In genomic region chr14:55438193-55438784, GRCm38 (mm10) we compare ENCODE assay signal across 8 mouse cellular contexts. TPM values are rescaled to one million over a fixed set of nuclear protein-coding genes. Genes with fewer than 3 reads are reported as not detected.
DNase-seq lines count a peak whose midpoint lies in the region; ATAC-seq lines count a peak whose summit lies in the region.

No protein-coding gene starts in this region.

- WGBS in forebrain, embryonic 14.5 days = 37% methylated on average over 6 of the region's 6 CpGs
- 39% methylated on average over 6 of the region's 6 CpGs for WGBS in forebrain, embryonic 12.5 days

- DNase-seq in forebrain, embryonic 14.5 days (ENCODE audit: low spot score) = peak; percentile 27
- DNase-seq in MEL-GATA-1-ER (ENCODE audit: extremely low read depth, low read depth) = peak; percentile 17
- peak; percentile 73 to 77 for DNase-seq in cerebellum, adult 18-20 months
- DNase-seq in gastrocnemius, postnatal 10 days = peak; percentile 68
- DNase-seq in layer of hippocampus, adult 9-11 months = peak; percentile 12
- peak; percentile 48 to 75 for DNase-seq in lung, postnatal 4 days
- DNase-seq in spleen, postnatal 4 days (ENCODE audit: low spot score in 2 of 2) = peak; percentile 57 to 81

- no peak overlapping the region for H3K9ac ChIP-seq in forebrain, embryonic 14.5 days (ENCODE audit: low read length)
- H3K9ac ChIP-seq in forebrain, embryonic 12.5 days = no peak overlapping the region

- no peak overlapping the region for H3K27ac ChIP-seq in forebrain, embryonic 14.5 days (ENCODE audit: low read depth, low read length)
- no peak overlapping the region for H3K27ac ChIP-seq in forebrain, embryonic 12.5 days

- no peaks in the 10 kb centered on the region for H3K27me3 ChIP-seq in forebrain, embryonic 14.5 days (replicated peaks; ENCODE audit: control insufficient read depth, insufficient read depth, low read length)
- H3K27me3 ChIP-seq in forebrain, embryonic 12.5 days = no peaks in the 10 kb centered on the region

- H3K9me3 ChIP-seq in forebrain, embryonic 14.5 days (replicated peaks; ENCODE audit: control insufficient read depth, low read length) = no peaks in the 10 kb centered on the region
- H3K9me3 ChIP-seq in forebrain, embryonic 12.5 days = no peaks in the 10 kb centered on the region

- no peak overlapping the region for H3K4me2 ChIP-seq in forebrain, embryonic 14.5 days (ENCODE audit: low read length)
- H3K4me2 ChIP-seq in forebrain, embryonic 12.5 days = no peak overlapping the region

- ATAC-seq in forebrain, embryonic 14.5 days = no peak
- ATAC-seq in forebrain, embryonic 12.5 days (ENCODE audit: low FRiP score) = no peak

- H3K36me3 ChIP-seq in forebrain, embryonic 14.5 days (ENCODE audit: control insufficient read depth, insufficient read depth, low read length) = no peaks in the 10 kb centered on the region
- H3K36me3 ChIP-seq in forebrain, embryonic 12.5 days (replicated peaks) = no peaks in the 10 kb centered on the region

- H3K4me1 ChIP-seq in forebrain, embryonic 14.5 days (ENCODE audit: control insufficient read depth, insufficient read depth, low read length) = no peaks in the 10 kb centered on the region
- H3K4me1 ChIP-seq in forebrain, embryonic 12.5 days = no peaks in the 10 kb centered on the region

- H3K4me3 ChIP-seq in forebrain, embryonic 14.5 days (ENCODE audit: low read depth, low read length) = no peak overlapping the region
- no peak overlapping the region for H3K4me3 ChIP-seq in forebrain, embryonic 12.5 days (replicated peaks)

RNA-seq across cellular contexts. Expression of gene Dhrs4, which starts 40.3 kb away (rescaled TPM):
- polyA plus RNA-seq in forebrain, embryonic 14.5 days (2014; fragmentation: Nextera tagmentation; extraction: Ambion mirVana) = 26.8 and 31.1 TPM in 2 replicates
- polyA plus RNA-seq in forebrain, embryonic 12.5 days (2016; fragmentation: Nextera tagmentation; extraction: Ambion mirVana) = 52.5 and 59.9 TPM in 2 replicates
- 10 to 100 TPM; 28.7 to 29.9 TPM for total RNA-seq in gastrocnemius, postnatal 10 days (2021)

RNA-seq across cellular contexts. Expression of gene Carmil3, which starts 52.2 kb away (rescaled TPM):
- 21.9 and 26.5 TPM in 2 replicates for polyA plus RNA-seq in forebrain, embryonic 14.5 days (2014; fragmentation: Nextera tagmentation; extraction: Ambion mirVana)
- 17.8 and 18.6 TPM in 2 replicates for polyA plus RNA-seq in forebrain, embryonic 12.5 days (2016; fragmentation: Nextera tagmentation; extraction: Ambion mirVana)
- 1 to 10 TPM; 2.5 to 3.9 TPM for total RNA-seq in gastrocnemius, postnatal 10 days (2021)

Comparison
In these comparisons a context has a peak if more than half of its experiments do, and no peak if none do; other contexts are left out.
1. DNase-seq: peak in every context shown above with its lines; median percentile 75 in cerebellum, adult 18-20 months; 69 in spleen, postnatal 4 days; 68 in gastrocnemius, postnatal 10 days; 62 in lung, postnatal 4 days; 27 in forebrain, embryonic 14.5 days; 17 in MEL-GATA-1-ER; 12 in layer of hippocampus, adult 9-11 months.